Mouse (Mus musculus) brain, adult 2 months (tissue): ENCODE results near the gene Ctxn1.
A peak's percentile ranks its signal among the peaks of the same experiment; 100 is the strongest.

ENCODE experiments used
- DNase-seq: peaks from one replicate; pipeline ENCODE4 v3.0.0; 2011; ENCODE audit warnings: low read depth, low spot score

Ctxn1 gene

DNA sequence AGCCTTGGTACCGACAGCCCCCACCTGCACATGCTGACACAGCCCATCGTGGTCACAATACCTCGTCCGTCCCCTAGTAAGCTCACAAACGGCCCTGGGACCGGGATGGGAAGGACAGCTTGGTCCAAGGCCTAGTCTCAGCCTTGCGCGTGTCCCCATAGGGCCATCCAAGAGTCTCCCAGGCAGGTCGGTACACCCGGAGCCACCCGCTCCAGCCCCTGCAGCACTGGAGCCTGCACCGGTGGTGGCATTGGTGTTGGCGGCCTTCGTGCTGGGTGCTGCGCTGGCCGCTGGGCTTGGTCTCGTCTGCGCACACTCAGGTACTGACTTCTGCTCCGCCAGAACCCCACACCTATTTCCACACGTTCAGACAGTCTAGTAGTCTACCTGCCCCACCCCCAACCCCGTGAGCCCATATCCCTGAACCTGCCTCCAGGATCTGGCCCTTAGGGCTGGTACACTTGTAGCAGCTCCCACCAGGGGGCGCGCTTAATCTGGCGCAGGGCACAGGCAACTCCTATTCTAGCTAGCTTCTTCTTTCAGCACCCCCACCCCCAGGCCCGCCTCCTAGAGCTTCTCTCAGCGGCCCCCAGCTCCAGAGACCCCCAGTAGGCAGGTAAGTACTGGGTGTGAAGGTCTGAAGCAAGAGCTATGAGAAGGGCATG, 8.6 kb downstream of the Ctxn1 start:
- DNase-seq = peak; percentile 89

DNA sequence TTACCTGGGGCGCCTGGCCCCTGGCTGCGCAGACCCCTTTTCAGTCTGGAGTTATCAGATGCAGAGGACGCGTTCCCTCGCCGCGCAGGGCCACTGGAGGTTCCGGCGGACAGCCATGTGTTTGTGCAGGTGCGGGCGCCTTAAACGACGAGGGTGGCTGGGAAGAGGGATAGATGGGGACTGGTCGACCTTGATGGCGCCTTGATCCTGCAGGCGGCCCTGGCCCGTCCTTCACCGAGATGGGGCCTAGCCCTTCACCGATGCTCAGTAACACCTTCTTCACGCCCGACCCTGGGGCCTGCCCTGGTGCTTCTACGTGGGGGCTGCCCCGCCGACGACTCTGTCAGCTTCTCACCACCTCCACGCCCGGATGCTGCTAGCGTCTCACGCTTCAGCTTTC, 9.9 kb downstream of the Ctxn1 start:
- no peak for DNase-seq

- no peak for DNase-seq
Observed at GRCm38 (mm10) chr8:4247951-4248540, 11.0 kb downstream of the Ctxn1 start, which contains the start of gene Tgfbr3l. Tgfbr3l (plus strand) TSS chr8:4248214.

- no peak for DNase-seq
Observed at GRCm38 (mm10) chr8:4247241-4247640, 11.8 kb downstream of the Ctxn1 start.

DNA sequence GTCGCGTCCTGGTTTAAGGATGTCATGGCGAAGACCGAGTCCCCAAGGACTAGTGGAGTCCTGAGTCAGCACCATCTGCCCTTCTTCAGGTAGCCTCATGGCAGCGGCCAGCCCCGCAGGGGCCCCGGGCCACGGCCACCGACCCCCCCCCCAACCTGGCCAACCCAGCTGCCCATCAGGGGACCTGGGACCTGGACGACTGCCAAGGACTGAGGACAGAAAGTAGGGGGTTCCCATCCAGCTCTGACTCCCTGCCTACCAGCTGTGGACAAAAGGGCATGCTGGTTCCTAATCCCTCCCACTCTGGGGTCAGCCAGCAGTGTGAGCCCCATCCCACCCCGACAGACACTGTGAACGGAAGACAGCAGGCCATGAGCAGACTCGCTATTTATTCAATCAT, 13.3 kb downstream of the Ctxn1 start:
- no peak for DNase-seq

- no peak for DNase-seq
Observed at GRCm38 (mm10) chr8:4245061-4245460, 14.0 kb downstream of the Ctxn1 start.

- DNase-seq = no peak
Observed at GRCm38 (mm10) chr8:4239193-4239890, 19.7 kb downstream of the Ctxn1 start.

- DNase-seq = peak; percentile 100
Observed at GRCm38 (mm10) chr8:4238434-4239192, 20.5 kb downstream of the Ctxn1 start, which contains the start of the genes Map2k7 and Gm49320. Map2k7 (plus strand) TSS chr8:4238740. Gm49320 (plus strand) TSS chr8:4238865.

DNA sequence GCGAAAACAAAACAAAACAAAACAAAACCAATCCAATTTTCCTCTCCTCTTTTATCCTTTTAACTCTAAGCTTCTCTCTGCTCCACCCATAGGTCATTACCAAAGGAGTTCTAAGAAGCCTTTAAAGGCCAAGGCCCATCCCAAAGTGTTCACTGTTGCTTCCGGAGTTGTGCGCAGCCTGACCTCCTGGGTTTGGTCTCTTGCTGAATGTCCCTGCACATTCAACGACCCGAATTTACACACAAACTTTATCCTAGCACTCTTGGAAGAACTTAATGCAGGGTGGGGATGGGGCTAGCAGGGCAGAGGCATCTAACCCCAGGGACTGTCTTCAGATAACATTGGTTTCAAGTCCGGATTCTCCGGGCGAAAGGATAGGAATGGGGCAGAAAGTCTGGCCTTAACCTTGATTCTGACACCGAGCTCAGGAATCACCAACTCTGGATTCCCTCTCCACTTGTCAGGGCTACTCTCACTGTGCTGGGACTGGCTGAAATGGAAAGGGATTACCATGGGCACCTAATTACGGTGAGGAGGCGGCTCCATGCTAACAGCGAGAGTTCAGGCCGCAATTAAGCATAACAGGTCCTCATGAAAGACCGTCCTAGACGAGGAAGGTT, 21.1 kb downstream of the Ctxn1 start:
- no peak for DNase-seq

- DNase-seq = no peak
Observed at GRCm38 (mm10) chr8:4230612-4231351, 28.3 kb downstream of the Ctxn1 start.

- DNase-seq = no peak
Observed at GRCm38 (mm10) chr8:4229784-4230183, 29.3 kb downstream of the Ctxn1 start.

- no peak for DNase-seq
Observed at GRCm38 (mm10) chr8:4227919-4228318, 31.2 kb downstream of the Ctxn1 start.

GRCm38 (mm10) chr8:4226739-4227347, 32.2 kb downstream of the Ctxn1 start, which contains the start of gene Lrrc8e:
Lrrc8e (plus strand) TSS chr8:4226827.
- DNase-seq = no peak

GRCm38 (mm10) chr8:4226323-4226722, 32.8 kb downstream of the Ctxn1 start:
- DNase-seq = no peak

- no peak for DNase-seq
Observed at GRCm38 (mm10) chr8:4222059-4222458, 37.0 kb downstream of the Ctxn1 start.

DNA sequence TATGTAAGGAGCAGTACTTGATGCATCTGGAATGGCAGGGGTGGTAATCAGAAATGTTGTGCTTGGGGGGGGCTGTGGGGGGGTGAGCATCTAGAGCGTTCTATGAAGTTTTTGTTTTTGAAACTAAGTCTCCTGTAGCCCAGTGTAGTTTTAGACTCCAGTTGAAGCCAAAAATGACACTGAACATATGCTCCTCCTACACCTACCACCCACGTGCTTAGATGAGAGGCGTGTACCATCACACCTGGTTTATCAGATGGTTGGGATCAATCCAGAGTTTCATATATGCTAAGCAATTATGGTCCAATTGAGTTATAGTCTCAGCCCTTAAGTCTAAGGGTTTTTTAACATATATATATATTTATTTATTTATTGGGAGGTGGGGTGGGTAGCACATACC, 39.5 kb downstream of the Ctxn1 start:
- DNase-seq = peak; percentile 61

DNA sequence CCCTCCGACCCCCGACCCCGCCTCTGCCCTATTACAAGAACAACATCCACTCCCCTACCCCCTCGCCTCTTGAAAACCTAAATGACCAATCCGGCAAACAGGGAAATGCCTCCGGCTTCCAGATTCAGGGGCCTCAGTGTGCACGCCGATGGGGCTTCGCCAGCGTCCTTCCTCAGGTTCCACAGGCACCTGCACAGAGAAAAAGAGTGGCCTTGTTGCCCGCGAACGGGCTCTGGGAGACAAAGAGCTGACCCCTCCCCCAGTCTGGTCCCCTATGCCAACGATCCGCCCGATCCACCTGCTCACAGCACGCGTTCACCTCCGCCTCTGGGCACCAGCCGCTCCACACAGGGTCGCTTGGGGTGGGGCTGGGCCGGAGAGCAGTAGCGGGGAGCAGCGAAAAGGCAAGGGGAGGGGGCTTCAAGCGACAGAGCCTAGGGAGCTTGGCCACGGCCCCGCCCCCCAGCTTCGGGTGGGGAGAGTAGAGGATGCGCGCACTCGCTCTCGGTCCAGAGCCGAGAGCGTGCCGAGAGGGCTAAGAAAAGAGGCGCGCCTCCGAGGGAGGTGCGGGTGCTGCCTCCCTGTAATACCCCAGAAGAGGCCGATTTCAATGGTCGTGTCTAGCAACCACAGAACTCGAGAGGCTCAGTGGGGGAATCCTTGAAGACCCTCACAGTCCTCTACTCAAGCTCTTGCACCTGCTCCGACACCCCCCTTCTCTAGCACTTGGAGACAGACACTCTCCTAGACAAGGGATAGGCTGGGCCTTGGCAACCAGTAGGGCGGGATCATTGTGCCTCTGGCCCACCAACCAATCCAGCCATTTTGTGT, 42.1 kb downstream of the Ctxn1 start, which contains the start of gene Prr36:
TSS of gene Prr36 (minus strand) at position 669 of the 831 bp plus-strand sequence.
- DNase-seq = peak; percentile 87

- DNase-seq = no peak
Observed at GRCm38 (mm10) chr8:4216296-4216695, 42.8 kb downstream of the Ctxn1 start.
